In genomic region chr5:22303709-22304108, GRCm38 (mm10) we compare ENCODE assay signal across 28 mouse cellular contexts. TPM values are rescaled to one million over a fixed set of nuclear protein-coding genes. Genes with fewer than 3 reads are reported as not detected.
DNase-seq lines count a peak whose midpoint lies in the region; ATAC-seq and TF ChIP-seq lines count a peak whose summit lies in the region.
"Had no signal": no experiment of that assay in that cellular context is flagged by ENCODE, and none has a peak within 500 bp of the region (broad histone marks: within the 10 kb centered on the region; RNA-seq: fewer than 3 reads in every experiment).

No protein-coding gene starts in this region.

- TF ChIP-seq CTCF in brain, embryonic 14.5 days (IDR thresholded peaks at IDR 0.05; ENCODE audit: borderline replicate concordance, extremely low read depth, insufficient read depth, insufficient read length) = no peak

- no peaks in the 10 kb centered on the region for H3K36me3 ChIP-seq in hindbrain, embryonic 11.5 days (ENCODE audit: control insufficient read depth, insufficient read depth, low read length)
- no peaks in the 10 kb centered on the region for H3K36me3 ChIP-seq in hindbrain, embryonic 12.5 days
- H3K36me3 ChIP-seq: embryonic facial prominence, embryonic 13.5 days; heart, embryonic 10.5 days; limb, embryonic 12.5 days; liver, embryonic 15.5 days had no signal

- WGBS in hindbrain, embryonic 11.5 days = 34% methylated on average over 1 of the region's 1 CpGs
- WGBS in hindbrain, embryonic 12.5 days = 19% methylated on average over 1 of the region's 1 CpGs

- H3K4me3 ChIP-seq in hindbrain, embryonic 11.5 days (ENCODE audit: low read depth, low read length) = no peak overlapping the region
- H3K4me3 ChIP-seq in hindbrain, embryonic 12.5 days = no peak overlapping the region
- H3K4me3 ChIP-seq: embryonic facial prominence, embryonic 13.5 days; heart, embryonic 10.5 days; limb, embryonic 12.5 days; liver, embryonic 15.5 days had no signal

- no peaks in the 10 kb centered on the region for H3K4me1 ChIP-seq in hindbrain, embryonic 11.5 days (replicated peaks; ENCODE audit: control insufficient read depth, insufficient read depth, low read length)
- peaks cover 3% of the 10 kb centered on the region; the same call in 1 of the 2 replicates for H3K4me1 ChIP-seq in hindbrain, embryonic 12.5 days
- H3K4me1 ChIP-seq: heart, embryonic 10.5 days; limb, embryonic 12.5 days; liver, embryonic 15.5 days had no signal

- H3K9me3 ChIP-seq in hindbrain, embryonic 11.5 days (ENCODE audit: control insufficient read depth, low read length) = no peaks in the 10 kb centered on the region
- H3K9me3 ChIP-seq in hindbrain, embryonic 12.5 days (replicated peaks) = no peaks in the 10 kb centered on the region
- H3K9me3 ChIP-seq: embryonic facial prominence, embryonic 13.5 days; heart, embryonic 10.5 days; limb, embryonic 12.5 days; liver, embryonic 15.5 days had no signal

- H3K4me2 ChIP-seq in hindbrain, embryonic 11.5 days (replicated peaks; ENCODE audit: low read depth, low read length) = no peak overlapping the region
- no peak overlapping the region for H3K4me2 ChIP-seq in hindbrain, embryonic 12.5 days (replicated peaks)
- H3K4me2 ChIP-seq: embryonic facial prominence, embryonic 13.5 days; limb, embryonic 12.5 days; liver, embryonic 15.5 days; lung, embryonic 14.5 days had no signal

- TF ChIP-seq POLR2A in brain, embryonic 14.5 days (IDR thresholded peaks at IDR 0.05; ENCODE audit: borderline replicate concordance, extremely low read depth, insufficient read depth, insufficient read length, poor library complexity, severe bottlenecking) = no peak

- no peak overlapping the region for H3K27ac ChIP-seq in hindbrain, embryonic 11.5 days (ENCODE audit: low read depth, low read length)
- H3K27ac ChIP-seq in hindbrain, embryonic 12.5 days = no peak overlapping the region
- H3K27ac ChIP-seq: embryonic facial prominence, embryonic 13.5 days; heart, embryonic 10.5 days; limb, embryonic 12.5 days; liver, embryonic 15.5 days; stomach, postnatal 0 days had no signal

- peak; percentile 36 for DNase-seq in hindbrain, embryonic 11.5 days (ENCODE audit: low spot score)
- DNase-seq in brain, embryonic 14.5 days (ENCODE audit: low read depth) = peak; percentile 45
- DNase-seq in embryo, embryonic 11 days = peak; percentile 24
- DNase-seq in mesoderm, embryonic 11.5 days (ENCODE audit: low read depth, low spot score) = peak; percentile 15
- no peak for DNase-seq in left cerebral cortex, adult 8-10 months (ENCODE audit: low spot score in 2 of 2)
- DNase-seq in layer of hippocampus, postnatal 25 days (ENCODE audit: extremely low spot score in 1 of 2, low spot score in 1 of 2) = no peak
- no peak for DNase-seq in spleen, adult 18-20 months
- DNase-seq: adrenal gland, postnatal 14 days; cerebellum, adult 18-20 months; cerebellum, postnatal 10 days; gastrocnemius, postnatal 14 days; heart, postnatal 36 days; kidney, adult 9 months; kidney, postnatal 10 days; lung, embryonic 14.5 days; lung, postnatal 14 days; right cerebral cortex, postnatal 25 days; thymus, adult 18-20 months; thymus, postnatal 25 days had no signal

- H3K27me3 ChIP-seq in hindbrain, embryonic 11.5 days (ENCODE audit: control insufficient read depth, insufficient read depth, low read length) = no peaks in the 10 kb centered on the region
- no peaks in the 10 kb centered on the region for H3K27me3 ChIP-seq in hindbrain, embryonic 12.5 days
- H3K27me3 ChIP-seq: embryonic facial prominence, embryonic 13.5 days; limb, embryonic 12.5 days; liver, embryonic 15.5 days had no signal

- H3K9ac ChIP-seq in hindbrain, embryonic 11.5 days (ENCODE audit: low read depth, low read length) = no peak overlapping the region
- no peak overlapping the region for H3K9ac ChIP-seq in hindbrain, embryonic 12.5 days
- H3K9ac ChIP-seq: embryonic facial prominence, embryonic 13.5 days; limb, embryonic 12.5 days; liver, embryonic 15.5 days; lung, embryonic 14.5 days had no signal

- ATAC-seq in hindbrain, embryonic 11.5 days (ENCODE audit: low FRiP score) = no peak
- no peak for ATAC-seq in hindbrain, embryonic 12.5 days (ENCODE audit: low FRiP score)
- ATAC-seq: intestine, postnatal 0 days had no signal

RNA-seq across cellular contexts. Expression of gene Reln, which starts 40.8 kb away (rescaled TPM):
- 9.0 and 10.6 TPM in 2 replicates for polyA plus RNA-seq in hindbrain, embryonic 11.5 days (2014; fragmentation: Nextera tagmentation; extraction: Ambion mirVana)
- 12.9 and 13.1 TPM in 2 replicates for polyA plus RNA-seq in hindbrain, embryonic 12.5 days (2016; fragmentation: Nextera tagmentation; extraction: Ambion mirVana)
- polyA plus RNA-seq in brain, embryonic 14.5 days (2012; rRNA removed) = 113 and 127 TPM in 2 replicates
- total RNA-seq in left cerebral cortex, adult 8-10 months (2022) = 10 to 100 TPM; 55.8 to 76.9 (median 64.0) TPM
- total RNA-seq in layer of hippocampus, postnatal 25 days (2021) = 10 to 100 TPM; 46.9 to 52.6 TPM
- total RNA-seq: granulocyte monocyte progenitor cell, adult 5-6 weeks; MEL had no signal

Comparison
In these comparisons a context has a peak if more than half of its experiments do, and no peak if none do; other contexts are left out.
1. DNase-seq: peak in hindbrain, embryonic 11.5 days (single experiment), brain, embryonic 14.5 days (single experiment), embryo, embryonic 11 days (single experiment) and mesoderm, embryonic 11.5 days (single experiment); none in left cerebral cortex, adult 8-10 months (0 of 2), layer of hippocampus, postnatal 25 days (0 of 2) and spleen, adult 18-20 months (0 of 2).